Mouse (Mus musculus) heart, embryonic 12.5 days (tissue): ENCODE measurements around the gene Tmem117. TPM values are rescaled to one million over a fixed set of nuclear protein-coding genes. Genes with fewer than 3 reads are reported as not detected.

ENCODE experiments used
- ATAC-seq: fragments of 200-750 bp; cut with Nextera tagmentation; 2 replicates; pipeline ENCODE4 v1.8.0; 2017; ENCODE audit warnings: moderate TSS enrichment, moderate library complexity; ENCODE audit not compliant: insufficient number of reproducible peaks, low FRiP score
- H3K27ac ChIP-seq: fragments of 300-500 bp; sonication (generic); 2 replicates; pipeline ENCODE4 v1.5.1; 2016; ENCODE audit warnings: mild to moderate bottlenecking, moderate library complexity; ENCODE audit not compliant: poor library complexity, severe bottlenecking
- H3K27me3 ChIP-seq: fragments of 300-500 bp; sonication (generic); replicated peaks from 2 replicates; pipeline ENCODE4 v1.6.1; 2016; ENCODE audit warnings: mild to moderate bottlenecking, moderate library complexity
- H3K36me3 ChIP-seq: fragments of 300-500 bp; sonication (generic); 2 replicates; pipeline ENCODE4 v1.6.1; 2016; ENCODE audit warnings: mild to moderate bottlenecking, moderate library complexity
- H3K4me1 ChIP-seq: fragments of 300-500 bp; sonication (generic); replicated peaks from 2 replicates; pipeline ENCODE4 v1.6.1; 2016; ENCODE audit warnings: mild to moderate bottlenecking
- H3K4me2 ChIP-seq: fragments of 300-500 bp; sonication (generic); 2 replicates; pipeline ENCODE4 v1.6.1; 2016; ENCODE audit warnings: mild to moderate bottlenecking, moderate library complexity
- H3K4me3 ChIP-seq: fragments of 300-500 bp; sonication (generic); 2 replicates; pipeline ENCODE4 v1.5.1; 2016; ENCODE audit warnings: mild to moderate bottlenecking
- H3K9ac ChIP-seq: fragments of 300-500 bp; sonication (generic); 2 replicates; pipeline ENCODE4 v1.6.1; 2016; ENCODE audit warnings: mild to moderate bottlenecking, moderate library complexity
- H3K9me3 ChIP-seq: fragments of 300-500 bp; sonication (generic); replicated peaks from 2 replicates; pipeline ENCODE4 v1.6.1; 2016; ENCODE audit warnings: mild to moderate bottlenecking, moderate library complexity
- WGBS: fragments of 180-500 bp; shearing (Covaris S2); methylation state at CpG from one replicate; pipeline ENCODE4 v1.1.7; 2016; 5-methylcytosine and 5-hydroxymethylcytosine counted together
- polyA plus RNA-seq: library from polyadenylated mRNA; unstranded; fragments of >200 nt; fragmentation: Nextera tagmentation; extraction: Ambion mirVana; gene quantifications from 2 replicates; pipeline ENCODE4 v1.2.1, GENCODE M21; 2016

Gene Tmem117
- polyA plus RNA-seq, 1 experiment from 2014 or later = 1.7 TPM

- H3K9ac ChIP-seq = no peak overlapping the region
- no peak overlapping the region for H3K27ac ChIP-seq
- no peaks in the 10 kb centered on the region for H3K9me3 ChIP-seq
- no peak overlapping the region for H3K4me3 ChIP-seq
- no peaks in the 10 kb centered on the region for H3K36me3 ChIP-seq
- H3K27me3 ChIP-seq = no peaks in the 10 kb centered on the region
- whole genome bisulfite sequencing = 81% methylated on average over 5 of the region's 5 CpGs
- H3K4me2 ChIP-seq = no peak overlapping the region
- no peak for ATAC-seq
- no peaks in the 10 kb centered on the region for H3K4me1 ChIP-seq
Measured at GRCm38 (mm10) chr15:95029487-95029875, 400.4 kb downstream of the Tmem117 start.

DNA sequence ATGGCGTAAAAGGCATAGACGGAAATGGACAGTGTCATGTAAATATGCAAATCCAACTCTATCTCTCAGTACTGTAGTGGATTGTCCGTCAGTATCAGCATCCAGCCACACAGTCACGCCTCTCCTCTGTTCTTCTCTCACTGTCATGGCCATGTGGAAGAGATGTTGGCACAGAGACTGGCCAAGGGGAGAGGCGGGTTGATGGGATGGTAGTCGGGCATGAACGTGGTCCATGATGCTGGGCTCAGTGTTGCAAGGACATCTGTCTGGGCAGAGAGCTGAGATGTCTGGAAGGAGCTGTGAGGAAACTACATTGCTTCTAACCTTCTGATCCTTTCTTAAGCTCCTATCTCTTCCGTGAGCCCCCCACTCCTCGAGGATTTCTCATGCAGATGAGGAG, 413.4 kb downstream of the Tmem117 start:
- Histone ChIP-seq H3K9ac (no peak overlapping the region), H3K4me2 (no peak overlapping the region), H3K4me3 (no peak overlapping the region), H3K27me3 (no peaks in the 10 kb centered on the region), H3K9me3 (no peaks in the 10 kb centered on the region), H3K4me1 (no peaks in the 10 kb centered on the region), H3K36me3 (no peaks in the 10 kb centered on the region), H3K27ac (no peak overlapping the region)
- 75% methylated on average over 9 of the region's 9 CpGs for WGBS
- no peak for ATAC-seq

- H3K27me3 ChIP-seq = no peaks in the 10 kb centered on the region
- no peaks in the 10 kb centered on the region for H3K9me3 ChIP-seq
- no peak overlapping the region for H3K4me2 ChIP-seq
- H3K36me3 ChIP-seq = no peaks in the 10 kb centered on the region
- no peaks in the 10 kb centered on the region for H3K4me1 ChIP-seq
- no peak overlapping the region for H3K27ac ChIP-seq
- no peak overlapping the region for H3K4me3 ChIP-seq
- 79% methylated on average over 8 of the region's 8 CpGs for WGBS
- ATAC-seq = no peak
- H3K9ac ChIP-seq = no peak overlapping the region
Measured at GRCm38 (mm10) chr15:95044011-95044410, 415.0 kb downstream of the Tmem117 start.

DNA sequence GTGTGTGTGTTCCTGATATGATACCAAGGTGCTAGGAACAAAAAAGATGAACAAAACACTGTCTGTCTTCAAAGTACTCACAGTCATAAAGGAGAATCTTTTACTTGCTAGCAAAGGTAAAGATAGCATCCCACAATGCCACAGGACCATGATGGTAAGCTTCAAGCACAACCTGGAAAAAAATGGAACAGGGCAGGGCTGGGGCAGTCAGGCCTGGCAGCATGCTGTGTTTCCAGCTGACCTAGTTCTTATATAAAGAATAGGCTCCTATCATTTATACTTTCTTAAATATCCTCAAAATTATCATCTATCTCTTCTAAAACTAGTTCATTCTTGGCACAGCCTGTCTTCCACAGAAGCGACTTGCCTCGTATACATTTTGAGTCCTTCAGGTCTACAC, 418.5 kb downstream of the Tmem117 start:
- Histone ChIP-seq H3K4me3 (no peak overlapping the region), H3K27ac (no peak overlapping the region), H3K36me3 (no peaks in the 10 kb centered on the region), H3K27me3 (no peaks in the 10 kb centered on the region), H3K9ac (no peak overlapping the region), H3K4me1 (no peaks in the 10 kb centered on the region), H3K9me3 (no peaks in the 10 kb centered on the region), H3K4me2 (no peak overlapping the region)
- ATAC-seq = no peak
- 94% methylated on average over 2 of the region's 2 CpGs for WGBS

- Histone ChIP-seq H3K36me3 (no peaks in the 10 kb centered on the region), H3K27ac (no peak overlapping the region), H3K4me1 (no peaks in the 10 kb centered on the region), H3K4me2 (no peak overlapping the region), H3K9me3 (no peaks in the 10 kb centered on the region), H3K4me3 (no peak overlapping the region), H3K27me3 (no peaks in the 10 kb centered on the region), H3K9ac (no peak overlapping the region)
- 77% methylated on average over 6 of the region's 6 CpGs for WGBS
- ATAC-seq = no peak
Measured at GRCm38 (mm10) chr15:95049171-95049729, 420.2 kb downstream of the Tmem117 start.

DNA sequence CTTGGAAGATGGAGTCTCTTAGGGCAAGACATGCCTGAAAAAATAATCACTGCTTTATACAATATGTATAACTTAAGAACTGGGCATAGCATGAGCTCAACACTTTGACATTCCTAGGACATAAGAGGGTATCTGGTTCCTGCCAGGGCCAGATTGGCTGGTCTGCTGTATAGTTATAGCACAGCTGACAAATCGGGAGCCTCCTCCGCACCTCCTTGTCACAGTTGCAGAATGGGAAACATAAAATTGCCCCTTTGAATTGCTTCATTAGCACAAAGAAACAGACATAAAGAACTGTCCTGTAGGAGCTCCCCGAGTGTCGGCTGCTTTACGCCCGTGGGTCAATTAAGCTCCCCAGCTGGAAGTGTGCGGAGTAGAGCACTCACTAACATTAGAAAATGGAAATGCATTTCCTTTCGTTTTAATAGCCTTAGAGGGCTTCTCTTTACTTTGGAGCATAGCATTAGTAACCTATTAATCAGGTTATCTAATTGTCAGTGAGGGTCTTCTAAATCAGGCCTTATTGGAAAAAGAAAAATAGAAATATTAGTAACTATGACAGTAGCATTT, 426.1 kb downstream of the Tmem117 start:
- ATAC-seq = no peak
- no peak overlapping the region for H3K27ac ChIP-seq
- no peaks in the 10 kb centered on the region for H3K27me3 ChIP-seq
- H3K9me3 ChIP-seq = no peaks in the 10 kb centered on the region
- 83% methylated on average over 8 of the region's 8 CpGs for WGBS
- H3K4me2 ChIP-seq = no peak overlapping the region
- H3K4me1 ChIP-seq = no peaks in the 10 kb centered on the region
- no peak overlapping the region for H3K4me3 ChIP-seq
- H3K9ac ChIP-seq = no peak overlapping the region
- no peaks in the 10 kb centered on the region for H3K36me3 ChIP-seq

DNA sequence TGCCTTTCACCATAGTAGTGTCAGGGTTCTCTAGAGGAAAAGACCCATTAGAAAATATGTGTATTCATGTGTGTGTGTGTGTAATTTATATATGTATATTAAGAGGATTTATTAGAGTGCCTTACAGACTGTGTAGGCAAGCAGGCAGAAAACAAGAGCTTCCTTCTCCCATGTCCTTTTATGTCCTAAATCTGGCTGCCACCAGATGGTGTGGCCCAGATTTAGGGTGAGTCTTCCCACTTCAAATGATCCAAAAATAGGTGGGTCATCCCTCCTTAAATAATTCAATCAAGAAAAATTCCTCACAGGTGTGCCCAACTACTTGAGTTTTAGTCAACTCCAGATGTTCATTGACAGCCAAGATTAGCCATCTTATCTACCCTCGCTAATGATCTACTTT, 439.0 kb downstream of the Tmem117 start:
- 82% methylated on average over 1 of the region's 1 CpGs for WGBS
- ATAC-seq = no peak
- Histone ChIP-seq H3K9me3 (no peaks in the 10 kb centered on the region; the same call in 1 of the 2 replicates), H3K27me3 (no peaks in the 10 kb centered on the region), H3K9ac (no peak overlapping the region), H3K4me1 (no peaks in the 10 kb centered on the region), H3K36me3 (no peaks in the 10 kb centered on the region), H3K4me3 (no peak overlapping the region), H3K27ac (no peak overlapping the region), H3K4me2 (no peak overlapping the region)

DNA sequence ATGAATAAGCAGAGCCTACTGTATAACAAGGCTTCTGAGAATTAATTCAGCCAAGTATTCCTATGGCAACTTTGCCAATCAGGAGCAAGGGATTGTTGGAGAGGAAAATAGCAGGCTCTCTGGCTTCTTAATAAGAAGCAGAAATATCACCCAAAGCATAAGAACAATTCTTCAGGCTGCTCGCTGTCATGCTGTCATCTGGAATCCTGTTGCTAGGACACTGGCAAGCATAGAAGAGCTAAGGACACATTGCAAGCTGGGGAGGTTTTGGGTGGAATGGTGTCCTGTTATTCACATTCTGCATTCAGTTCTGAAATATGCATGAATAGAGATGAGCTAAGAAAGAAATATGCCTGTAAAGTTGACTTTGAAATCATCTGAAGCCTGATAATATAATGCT, 439.8 kb downstream of the Tmem117 start:
- no peak overlapping the region for H3K4me3 ChIP-seq
- no peak overlapping the region for H3K4me2 ChIP-seq
- no peak for ATAC-seq
- WGBS = 80% methylated on average over 1 of the region's 1 CpGs
- H3K27me3 ChIP-seq = no peaks in the 10 kb centered on the region
- H3K9me3 ChIP-seq = no peaks in the 10 kb centered on the region; the same call in 1 of the 2 replicates
- no peaks in the 10 kb centered on the region for H3K36me3 ChIP-seq
- H3K9ac ChIP-seq = no peak overlapping the region
- no peak overlapping the region for H3K27ac ChIP-seq
- no peaks in the 10 kb centered on the region for H3K4me1 ChIP-seq

DNA sequence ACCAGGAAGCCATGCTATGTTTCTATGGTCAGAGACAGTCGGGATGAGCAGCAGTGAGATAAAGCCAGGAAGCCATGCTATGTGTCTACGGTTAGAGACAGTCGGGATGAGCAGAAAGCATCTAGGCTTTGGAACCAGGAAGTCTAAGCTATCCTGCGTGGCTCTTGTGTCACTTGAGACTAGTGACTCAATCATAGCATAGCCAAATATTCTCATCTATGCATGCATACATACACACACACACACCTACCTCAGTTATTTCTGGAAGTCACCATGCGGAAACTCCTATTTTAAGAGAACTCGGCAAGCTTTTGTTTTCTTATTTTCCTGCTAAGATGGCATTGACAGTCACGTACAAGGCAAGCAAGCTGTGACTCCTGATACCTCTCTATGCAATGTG, 441.8 kb downstream of the Tmem117 start:
- Histone ChIP-seq H3K4me1 (no peaks in the 10 kb centered on the region), H3K4me3 (no peak overlapping the region), H3K9ac (no peak overlapping the region), H3K4me2 (no peak overlapping the region), H3K27me3 (no peaks in the 10 kb centered on the region), H3K9me3 (no peaks in the 10 kb centered on the region), H3K36me3 (no peaks in the 10 kb centered on the region), H3K27ac (no peak overlapping the region)
- 75% methylated on average over 7 of the region's 7 CpGs for WGBS
- ATAC-seq = no peak

DNA sequence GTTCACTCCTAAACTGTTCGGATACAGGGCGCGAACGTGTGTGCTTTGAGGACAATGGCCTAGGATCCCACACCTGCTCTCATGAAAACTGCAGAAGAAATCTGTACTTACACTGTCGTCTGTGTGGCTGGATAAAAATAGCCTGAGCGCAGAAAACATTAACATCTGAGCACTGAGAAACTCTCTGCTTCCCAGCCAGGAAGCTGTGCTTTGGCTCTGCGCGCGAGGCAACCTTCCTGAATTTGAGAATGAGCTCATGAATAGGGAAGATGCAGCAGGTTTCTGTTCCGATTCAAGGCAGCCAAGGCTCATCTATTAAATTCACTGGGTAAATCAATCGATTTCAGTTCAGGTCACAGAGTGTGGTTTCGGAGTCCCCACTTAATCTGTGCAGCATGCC, 446.3 kb downstream of the Tmem117 start:
- H3K36me3 ChIP-seq = no peaks in the 10 kb centered on the region
- H3K4me3 ChIP-seq = no peak overlapping the region
- H3K9me3 ChIP-seq = no peaks in the 10 kb centered on the region
- no peak overlapping the region for H3K4me2 ChIP-seq
- no peak overlapping the region for H3K27ac ChIP-seq
- 83% methylated on average over 12 of the region's 12 CpGs for WGBS
- H3K27me3 ChIP-seq = no peaks in the 10 kb centered on the region
- no peak for ATAC-seq
- no peak overlapping the region for H3K9ac ChIP-seq
- no peaks in the 10 kb centered on the region for H3K4me1 ChIP-seq

GRCm38 (mm10) chr15:95081654-95082053, 452.6 kb downstream of the Tmem117 start:
- ATAC-seq = no peak
- H3K27me3 ChIP-seq = no peaks in the 10 kb centered on the region
- no peak overlapping the region for H3K4me3 ChIP-seq
- WGBS = 90% methylated on average over 11 of the region's 11 CpGs
- H3K4me1 ChIP-seq = no peaks in the 10 kb centered on the region
- no peak overlapping the region for H3K4me2 ChIP-seq
- no peak overlapping the region for H3K9ac ChIP-seq
- no peaks in the 10 kb centered on the region for H3K36me3 ChIP-seq
- H3K27ac ChIP-seq = no peak overlapping the region
- H3K9me3 ChIP-seq = no peaks in the 10 kb centered on the region

GRCm38 (mm10) chr15:95085962-95086361, 456.9 kb downstream of the Tmem117 start:
- H3K9ac ChIP-seq = no peak overlapping the region
- no peaks in the 10 kb centered on the region for H3K27me3 ChIP-seq
- no peak overlapping the region for H3K27ac ChIP-seq
- ATAC-seq = no peak
- H3K36me3 ChIP-seq = no peaks in the 10 kb centered on the region
- H3K4me2 ChIP-seq = no peak overlapping the region
- H3K4me1 ChIP-seq = no peaks in the 10 kb centered on the region
- no peak overlapping the region for H3K4me3 ChIP-seq
- WGBS = 75% methylated on average over 7 of the region's 7 CpGs
- no peaks in the 10 kb centered on the region for H3K9me3 ChIP-seq
